Comparison of ENCODE assay signal across 30 mouse cellular contexts in the genomic region with DNA sequence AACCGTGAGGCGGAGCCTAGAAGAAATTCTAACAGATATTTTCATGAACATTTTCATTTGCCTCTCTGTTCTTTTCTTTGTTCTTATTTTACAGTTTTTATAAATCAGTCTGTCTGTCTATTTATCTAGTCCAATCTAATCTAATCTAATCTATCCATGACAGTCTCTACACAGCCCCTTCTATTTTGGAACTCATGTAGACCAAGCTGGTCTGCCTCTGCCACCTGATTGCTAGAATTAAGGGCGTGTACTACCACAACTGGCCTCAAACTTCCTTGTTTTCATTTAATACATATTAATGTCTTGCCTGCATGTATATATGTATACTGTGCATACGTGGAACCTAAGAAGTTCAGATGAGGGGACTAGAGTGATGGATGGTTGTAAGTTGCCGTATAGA.
DNase-seq lines count a peak whose midpoint lies in the region; ATAC-seq and TF ChIP-seq lines count a peak whose summit lies in the region.
"Had no signal": no experiment of that assay in that cellular context is flagged by ENCODE, and none has a peak within 500 bp of the region (broad histone marks: within the 10 kb centered on the region; RNA-seq: fewer than 3 reads in every experiment).

No protein-coding gene starts in this region.

- TF ChIP-seq POLR2A in MEL (IDR thresholded peaks at IDR 0.05; ENCODE audit: control insufficient read depth in 1 of 2, insufficient read depth in 1 of 2, low read depth in 1 of 2, low read length in 2 of 2, poor library complexity in 1 of 2): no peak

- H3K4me3 ChIP-seq in forebrain, embryonic 16.5 days (replicated peaks; ENCODE audit: low read length): no peak overlapping the region
- no peak overlapping the region for H3K4me3 ChIP-seq in forebrain, embryonic 15.5 days
- no peak overlapping the region for H3K4me3 ChIP-seq in midbrain, embryonic 15.5 days
- H3K4me3 ChIP-seq in midbrain, embryonic 13.5 days (replicated peaks): no peak overlapping the region
- no peak overlapping the region for H3K4me3 ChIP-seq in MEL (ENCODE audit: control insufficient read depth in 1 of 2, insufficient read depth in 1 of 2, low read depth in 2 of 2, low read length in 2 of 2)
- H3K4me3 ChIP-seq: embryonic facial prominence, embryonic 12.5 days; embryonic facial prominence, embryonic 15.5 days; forebrain, embryonic 13.5 days; heart, embryonic 12.5 days; heart, embryonic 15.5 days; hindbrain, embryonic 10.5 days had no signal

- H3K4me2 ChIP-seq in forebrain, embryonic 16.5 days (ENCODE audit: low read length): no peak overlapping the region
- no peak overlapping the region for H3K4me2 ChIP-seq in forebrain, embryonic 15.5 days (replicated peaks)
- H3K4me2 ChIP-seq in midbrain, embryonic 15.5 days: no peak overlapping the region
- no peak overlapping the region for H3K4me2 ChIP-seq in midbrain, embryonic 13.5 days (replicated peaks)
- H3K4me2 ChIP-seq: embryonic facial prominence, embryonic 12.5 days; embryonic facial prominence, embryonic 15.5 days; forebrain, embryonic 13.5 days; heart, embryonic 12.5 days; heart, embryonic 15.5 days had no signal

- no peaks in the 10 kb centered on the region for H3K9me3 ChIP-seq in forebrain, embryonic 16.5 days (ENCODE audit: control insufficient read depth, low read length)
- no peaks in the 10 kb centered on the region for H3K9me3 ChIP-seq in forebrain, embryonic 15.5 days
- no peaks in the 10 kb centered on the region for H3K9me3 ChIP-seq in midbrain, embryonic 15.5 days
- H3K9me3 ChIP-seq in midbrain, embryonic 13.5 days: no peaks in the 10 kb centered on the region
- H3K9me3 ChIP-seq in MEL (replicated peaks; ENCODE audit: insufficient read depth, low read length): no peaks in the 10 kb centered on the region
- H3K9me3 ChIP-seq: embryonic facial prominence, embryonic 12.5 days; embryonic facial prominence, embryonic 15.5 days; forebrain, embryonic 13.5 days; heart, embryonic 12.5 days; heart, embryonic 15.5 days; hindbrain, embryonic 10.5 days had no signal

- no peaks in the 10 kb centered on the region for H3K27me3 ChIP-seq in forebrain, embryonic 16.5 days (replicated peaks; ENCODE audit: control insufficient read depth, insufficient read depth, low read length)
- no peaks in the 10 kb centered on the region for H3K27me3 ChIP-seq in forebrain, embryonic 15.5 days
- no peaks in the 10 kb centered on the region for H3K27me3 ChIP-seq in midbrain, embryonic 15.5 days (replicated peaks)
- no peaks in the 10 kb centered on the region for H3K27me3 ChIP-seq in midbrain, embryonic 13.5 days
- H3K27me3 ChIP-seq in MEL (ENCODE audit: control insufficient read depth in 1 of 2, insufficient read depth in 2 of 2, low read length in 2 of 2): no peaks in the 10 kb centered on the region
- H3K27me3 ChIP-seq: CH12.LX; embryonic facial prominence, embryonic 12.5 days; embryonic facial prominence, embryonic 15.5 days; forebrain, embryonic 13.5 days; heart, embryonic 12.5 days; heart, embryonic 15.5 days; Patski had no signal

- peaks cover 20% of the 10 kb centered on the region for H3K79me2 ChIP-seq in MEL (ENCODE audit: control insufficient read depth, insufficient read depth, low read length, poor library complexity)

- no peaks in the 10 kb centered on the region for H3K4me1 ChIP-seq in forebrain, embryonic 16.5 days (replicated peaks; ENCODE audit: control insufficient read depth, insufficient read depth, low read length)
- peaks cover 5% of the 10 kb centered on the region for H3K4me1 ChIP-seq in forebrain, embryonic 15.5 days
- H3K4me1 ChIP-seq in midbrain, embryonic 15.5 days: no peaks in the 10 kb centered on the region
- H3K4me1 ChIP-seq in midbrain, embryonic 13.5 days (replicated peaks): peaks cover 15% of the 10 kb centered on the region; the same call in 1 of the 2 replicates
- peaks cover 0 to 9% of the 10 kb centered on the region in 2 experiments; a peak in 3 of 4 replicates for H3K4me1 ChIP-seq in MEL (ENCODE audit: control insufficient read depth in 1 of 2, insufficient read depth in 2 of 2, low read length in 2 of 2)

- WGBS in forebrain, embryonic 16.5 days: 79% methylated on average over 5 of the region's 5 CpGs
- WGBS in forebrain, embryonic 15.5 days: 83% methylated on average over 5 of the region's 5 CpGs
- WGBS in midbrain, embryonic 15.5 days: 88% methylated on average over 5 of the region's 5 CpGs
- 91% methylated on average over 5 of the region's 5 CpGs for WGBS in midbrain, embryonic 13.5 days

- H3K9ac ChIP-seq in forebrain, embryonic 16.5 days (replicated peaks; ENCODE audit: low read depth, low read length): no peak overlapping the region
- no peak overlapping the region for H3K9ac ChIP-seq in forebrain, embryonic 15.5 days (replicated peaks)
- no peak overlapping the region for H3K9ac ChIP-seq in midbrain, embryonic 15.5 days
- no peak overlapping the region for H3K9ac ChIP-seq in midbrain, embryonic 13.5 days (replicated peaks)
- no peak overlapping the region for H3K9ac ChIP-seq in MEL (ENCODE audit: control insufficient read depth, low read depth, low read length, poor library complexity, severe bottlenecking)
- H3K9ac ChIP-seq: embryonic facial prominence, embryonic 12.5 days; embryonic facial prominence, embryonic 15.5 days; forebrain, embryonic 13.5 days; heart, embryonic 12.5 days; heart, embryonic 15.5 days had no signal

- no peak for TF ChIP-seq RAD21 in MEL (IDR thresholded peaks at IDR 0.05; ENCODE audit: low read depth, low read length)

- no peak overlapping the region for H3K27ac ChIP-seq in forebrain, embryonic 16.5 days (ENCODE audit: low read length)
- no peak overlapping the region for H3K27ac ChIP-seq in forebrain, embryonic 15.5 days (replicated peaks)
- H3K27ac ChIP-seq in midbrain, embryonic 15.5 days: no peak overlapping the region
- H3K27ac ChIP-seq in midbrain, embryonic 13.5 days: no peak overlapping the region
- H3K27ac ChIP-seq in MEL (ENCODE audit: control insufficient read depth, low read depth, low read length): no peak overlapping the region
- H3K27ac ChIP-seq: embryonic facial prominence, embryonic 15.5 days; forebrain, embryonic 13.5 days; heart, embryonic 15.5 days; hindbrain, postnatal 0 days had no signal

- H3K36me3 ChIP-seq in forebrain, embryonic 16.5 days (ENCODE audit: control insufficient read depth, insufficient read depth): no peaks in the 10 kb centered on the region
- no peaks in the 10 kb centered on the region for H3K36me3 ChIP-seq in forebrain, embryonic 15.5 days
- H3K36me3 ChIP-seq in midbrain, embryonic 15.5 days (replicated peaks): no peaks in the 10 kb centered on the region
- no peaks in the 10 kb centered on the region for H3K36me3 ChIP-seq in midbrain, embryonic 13.5 days
- H3K36me3 ChIP-seq in MEL (ENCODE audit: control insufficient read depth in 1 of 2, insufficient read depth in 2 of 2, low read length in 2 of 2): peaks cover 0 to 15% of the 10 kb centered on the region in 2 experiments; a peak in 3 of 4 replicates
- H3K36me3 ChIP-seq: embryonic facial prominence, embryonic 12.5 days; embryonic facial prominence, embryonic 15.5 days; heart, embryonic 12.5 days; heart, embryonic 15.5 days; hindbrain, embryonic 10.5 days had no signal

- TF ChIP-seq CTCF in MEL (IDR thresholded peaks at IDR 0.05 in 2 of 3, conservative IDR thresholded peaks at IDR 0.05 in 1 of 3; ENCODE audit: control insufficient read depth in 1 of 3, insufficient read depth in 1 of 3, low read depth in 2 of 3, low read length in 3 of 3, poor library complexity in 1 of 3, severe bottlenecking in 1 of 3): no peak

- peak; percentile 54 for DNase-seq in MEL (ENCODE audit: low read depth, low spot score)
- no peak for DNase-seq in heart, adult 9 months (ENCODE audit: low spot score in 2 of 2)
- no peak for DNase-seq in natural killer cell, adult 2 months (ENCODE audit: low spot score in 2 of 2)
- DNase-seq: adrenal gland, postnatal 10 days; adrenal gland, postnatal 36 days; B cell, adult 2 months; cerebellum, adult 18-20 months; cerebellum, adult 9-10 months; cerebellum, postnatal 14 days; gastrocnemius, postnatal 10 days; gastrocnemius, postnatal 36 days; heart, postnatal 10 days; heart, postnatal 36 days; kidney, adult 18-20 months had no signal

- 0 out of 2 replicates have a peak, but pooled peaks have one; percentile 4 for ATAC-seq in forebrain, embryonic 16.5 days
- ATAC-seq in forebrain, embryonic 15.5 days (replicated peaks): no peak
- ATAC-seq in midbrain, embryonic 15.5 days (replicated peaks): 0 out of 2 replicates have a peak, but pooled peaks have one; percentile 12
- no peak for ATAC-seq in midbrain, embryonic 13.5 days
- 0 out of 2 replicates have a peak, but pooled peaks have one; percentile 36 for ATAC-seq in megakaryocyte progenitor cell, adult 5-6 weeks (replicated peaks; ENCODE audit: poor library complexity)
- ATAC-seq: forebrain, embryonic 13.5 days; hindbrain, postnatal 0 days; inflammation-experienced regulatory T-cells, adult 6 months; intestine, embryonic 16.5 days; Patski had no signal

- peak in 1 of 2 experiments; percentile 29; a peak in 2 of 4 replicates for TF ChIP-seq EP300 in MEL (IDR thresholded peaks at IDR 0.05; ENCODE audit: low read depth in 1 of 2, low read length in 2 of 2)

TF ChIP-seq in MEL, 35 proteins besides CTCF, POLR2A, EP300 and RAD21:
- TF ChIP-seq KAT2A (conservative IDR thresholded peaks at IDR 0.05; ENCODE audit: low read depth, low read length): no peak
- no peak for TF ChIP-seq E2F4 (IDR thresholded peaks at IDR 0.05; ENCODE audit: borderline replicate concordance, low read depth, low read length)
- no peak for TF ChIP-seq TAL1 (IDR thresholded peaks at IDR 0.05; ENCODE audit: low read length)
- TF ChIP-seq ETS1 (IDR thresholded peaks at IDR 0.05; ENCODE audit: low read depth, low read length): 0 out of 2 replicates have a peak, but pooled peaks have one; percentile 22
- TF ChIP-seq GATA1 (IDR thresholded peaks at IDR 0.05; ENCODE audit: low read depth, low read length): peak; percentile 75

Comparison
In these comparisons a context has a peak if more than half of its experiments do, and no peak if none do; other contexts are left out.
1. ATAC-seq: peak in forebrain, embryonic 16.5 days (single experiment), midbrain, embryonic 15.5 days (single experiment) and megakaryocyte progenitor cell, adult 5-6 weeks (single experiment); none in forebrain, embryonic 15.5 days (single experiment) and midbrain, embryonic 13.5 days (single experiment).